Mouse (Mus musculus): ENCODE data around the gene Ppp4r2. TPM values are rescaled to one million over a fixed set of nuclear protein-coding genes. Genes with fewer than 3 reads are reported as not detected.
A peak's percentile ranks its signal among the peaks of the same experiment; 100 is the strongest.

Ppp4r2 gene
- 17.5 and 18.8 TPM in 2 replicates for polyA plus RNA-seq (2015; fragmentation: Nextera tagmentation; extraction: Ambion mirVana)

DNA sequence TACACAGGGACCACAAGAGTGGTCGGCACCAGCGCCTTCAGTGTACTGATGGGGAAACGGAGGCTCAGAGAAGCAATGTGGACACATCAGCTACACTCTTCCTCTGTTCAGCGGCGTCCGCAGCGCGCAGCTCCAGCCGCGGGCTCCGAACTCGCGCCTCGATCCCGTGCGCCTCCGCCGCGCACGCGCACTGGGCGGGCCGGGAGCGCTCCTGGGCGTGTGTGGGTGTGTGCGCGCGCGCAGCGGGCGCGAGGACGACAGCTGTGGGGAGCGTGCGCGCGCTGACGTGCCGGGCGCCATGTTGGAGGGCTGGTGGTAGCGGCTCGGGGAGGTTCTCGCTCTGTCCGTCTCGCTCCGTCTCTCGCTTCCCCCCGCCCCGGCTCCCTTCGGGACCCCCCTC, at the start of gene Ppp4r2:
Ppp4r2 (plus strand) TSS at position 268 of the 400 bp plus-strand sequence.
- ATAC-seq (replicated peaks), result peak; percentile 95
- Histone ChIP-seq H3K4me3 (peak within 1 kb of the TSS; percentile 86), H3K4me2 (peak within 1 kb of the TSS; percentile 50), H3K27me3 (replicated peaks) (no peaks in the 10 kb centered on the region), H3K36me3 (replicated peaks) (peaks cover 7% of the 10 kb centered on the region; the same call in 1 of the 2 replicates), H3K4me1 (peaks cover 35% of the 10 kb centered on the region), H3K27ac (peak within 1 kb of the TSS; percentile 90), H3K9me3 (no peaks in the 10 kb centered on the region), H3K9ac (peak within 1 kb of the TSS; percentile 72)
- WGBS, result under 1% methylated on average over 42 of the region's 50 CpGs

DNA sequence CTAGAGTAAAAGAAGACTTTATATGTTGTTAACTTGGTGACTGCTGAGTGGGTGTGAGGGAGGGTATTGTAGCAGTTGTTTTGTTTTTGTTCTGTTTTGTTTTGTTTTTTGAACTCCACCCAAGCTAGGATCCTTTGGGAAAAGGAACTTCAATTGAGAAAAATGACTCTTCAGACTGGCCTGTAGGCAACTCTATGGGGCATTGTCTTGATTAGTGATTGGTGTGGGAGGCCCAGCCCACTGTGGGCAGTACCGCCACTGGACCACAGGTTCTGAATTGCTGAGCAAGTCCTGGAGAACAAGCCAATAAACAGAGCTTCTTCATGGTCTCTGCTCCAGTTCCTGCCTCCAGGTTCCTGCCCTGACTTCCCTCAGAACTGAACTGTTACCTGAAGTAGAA, 45.7 kb upstream of the Ppp4r2 start:
- Histone ChIP-seq H3K27ac (no peak overlapping the region), H3K27me3 (replicated peaks) (no peaks in the 10 kb centered on the region), H3K4me1 (no peaks in the 10 kb centered on the region), H3K4me2 (no peak overlapping the region), H3K4me3 (no peak overlapping the region), H3K36me3 (replicated peaks) (no peaks in the 10 kb centered on the region), H3K9ac (no peak overlapping the region), H3K9me3 (no peaks in the 10 kb centered on the region)
- WGBS, result 91% methylated on average over 1 of the region's 1 CpGs
- no peak for ATAC-seq (replicated peaks)

DNA sequence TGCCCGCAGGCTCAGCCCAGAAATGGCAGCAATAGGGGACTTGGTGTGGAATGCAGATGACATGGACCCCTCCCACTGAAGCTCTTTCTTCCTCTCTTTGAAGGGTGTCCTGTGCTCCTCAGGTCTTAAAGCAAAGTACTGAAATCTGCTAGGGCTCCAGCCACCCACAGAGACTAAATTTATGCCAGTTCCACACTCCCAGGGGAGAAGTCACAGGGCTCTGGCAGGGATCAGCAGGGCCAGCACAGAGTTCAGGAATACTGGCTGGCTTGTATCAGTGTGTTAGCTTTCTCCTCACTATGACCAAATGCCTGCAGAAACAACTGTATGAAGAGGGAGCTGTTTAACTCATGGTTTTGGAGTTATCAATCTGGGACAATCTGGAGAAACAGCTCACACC, 44.3 kb upstream of the Ppp4r2 start:
- Histone ChIP-seq H3K36me3 (replicated peaks) (no peaks in the 10 kb centered on the region), H3K9me3 (no peaks in the 10 kb centered on the region), H3K4me1 (no peaks in the 10 kb centered on the region), H3K4me2 (no peak overlapping the region), H3K9ac (no peak overlapping the region), H3K4me3 (no peak overlapping the region), H3K27me3 (replicated peaks) (no peaks in the 10 kb centered on the region), H3K27ac (no peak overlapping the region)
- ATAC-seq (replicated peaks), result no peak
- 97% methylated on average over 1 of the region's 1 CpGs for WGBS

DNA sequence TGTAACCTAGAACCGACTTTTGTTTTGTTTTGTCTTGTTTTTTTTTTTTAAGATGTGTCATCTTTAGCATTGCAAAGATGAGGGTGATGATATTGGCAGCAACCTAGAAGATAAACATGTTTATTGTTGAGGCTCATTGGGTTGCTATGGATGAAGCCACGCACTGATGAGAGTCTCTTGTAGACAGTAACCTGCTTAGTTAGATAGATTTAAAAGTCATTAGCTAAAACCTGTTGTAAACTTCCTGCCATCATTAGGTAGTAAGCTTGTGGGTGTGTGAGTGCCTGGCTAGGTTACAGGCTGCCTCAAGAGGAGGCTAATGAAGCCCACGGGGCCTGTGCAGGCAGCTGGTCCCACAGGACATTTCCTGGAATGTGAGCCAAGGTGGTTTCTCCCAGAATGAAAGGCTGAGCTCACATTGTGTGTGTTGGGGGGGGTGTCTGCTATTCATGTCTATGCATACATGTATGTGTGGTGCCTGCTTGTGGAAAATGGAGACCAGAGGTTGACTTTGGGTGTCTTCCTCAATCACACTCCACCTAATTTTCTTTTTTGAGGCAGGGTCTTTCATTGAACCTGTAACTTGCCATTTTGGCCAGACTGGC, 41.3 kb upstream of the Ppp4r2 start:
- no peaks in the 10 kb centered on the region for H3K4me1 ChIP-seq
- no peak for ATAC-seq (replicated peaks)

DNA sequence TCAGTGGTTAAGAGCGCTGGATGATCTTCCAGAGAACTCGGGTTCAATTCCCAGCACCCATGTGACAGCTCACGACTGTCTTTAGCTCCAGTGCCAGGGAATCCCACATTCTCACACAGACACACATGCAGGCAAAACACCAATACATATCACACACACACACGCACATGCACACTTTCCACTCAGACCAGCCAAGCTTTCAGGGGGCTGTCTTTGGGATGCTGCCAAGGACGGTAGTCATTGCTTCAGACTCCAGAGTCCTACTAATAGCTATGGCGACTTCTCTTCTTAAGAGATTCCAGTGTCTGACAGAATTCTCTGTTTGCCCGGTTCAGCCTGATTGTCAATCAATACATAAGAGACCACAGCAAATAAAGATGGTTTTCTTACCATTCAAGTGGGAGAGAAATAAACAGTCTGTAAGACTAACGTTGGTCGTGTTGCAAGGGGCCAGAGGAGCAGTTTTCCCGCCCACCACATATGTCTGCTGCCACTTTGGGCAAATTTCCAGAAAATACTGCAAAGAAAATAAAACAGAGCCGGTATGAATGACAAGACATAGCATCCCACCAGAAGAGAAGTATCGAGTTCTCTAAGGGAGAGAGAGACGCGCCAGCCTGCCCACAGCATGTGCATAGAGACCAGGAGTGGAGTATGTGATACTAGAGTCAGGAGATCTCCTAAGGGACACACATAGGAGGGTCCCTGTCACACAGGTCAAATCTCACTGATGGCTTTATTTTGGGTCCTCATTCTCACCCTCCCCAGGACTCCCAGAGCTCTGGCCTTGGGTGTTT, 40.3 kb upstream of the Ppp4r2 start:
- H3K4me3 ChIP-seq, result no peak overlapping the region
- H3K9ac ChIP-seq, result no peak overlapping the region
- H3K36me3 ChIP-seq (replicated peaks), result no peaks in the 10 kb centered on the region
- WGBS, result 74% methylated on average over 14 of the region's 14 CpGs
- no peaks in the 10 kb centered on the region for H3K4me1 ChIP-seq
- no peak overlapping the region for H3K4me2 ChIP-seq
- no peaks in the 10 kb centered on the region for H3K9me3 ChIP-seq
- H3K27me3 ChIP-seq (replicated peaks), result no peaks in the 10 kb centered on the region
- H3K27ac ChIP-seq, result no peak overlapping the region
- no peak for ATAC-seq (replicated peaks)

More for the DNA sequence above, 41.3 kb upstream of the Ppp4r2 start:
- Histone ChIP-seq H3K9ac (no peak overlapping the region), H3K27ac (no peak overlapping the region), H3K36me3 (replicated peaks) (no peaks in the 10 kb centered on the region), H3K27me3 (replicated peaks) (no peaks in the 10 kb centered on the region), H3K4me3 (no peak overlapping the region), H3K4me2 (no peak overlapping the region), H3K9me3 (no peaks in the 10 kb centered on the region)
- WGBS, result 83% methylated on average over 3 of the region's 3 CpGs

DNA sequence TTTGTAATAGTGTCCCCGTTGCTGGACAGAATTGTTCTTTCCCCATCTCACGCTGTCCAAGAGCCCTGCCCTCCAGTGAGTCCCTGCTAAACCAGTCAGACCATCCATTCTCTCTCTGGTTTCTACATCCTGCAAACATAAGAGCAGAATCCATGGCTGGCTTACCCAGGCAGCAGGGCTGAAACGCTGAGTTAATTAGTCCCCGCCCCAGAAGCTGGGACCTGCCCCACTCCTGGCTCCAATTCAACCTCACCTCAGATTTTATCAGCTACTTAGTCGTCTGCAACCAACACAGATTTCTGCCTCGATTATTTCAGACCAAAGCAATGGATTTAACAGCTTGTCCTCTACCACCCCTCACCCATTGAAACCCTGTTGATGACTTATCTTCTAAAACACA, 37.6 kb upstream of the Ppp4r2 start:
- no peak overlapping the region for H3K4me3 ChIP-seq
- 63% methylated on average over 6 of the region's 6 CpGs for WGBS
- H3K27me3 ChIP-seq (replicated peaks), result no peaks in the 10 kb centered on the region
- no peak for ATAC-seq (replicated peaks)
- H3K4me2 ChIP-seq, result no peak overlapping the region
- no peaks in the 10 kb centered on the region for H3K36me3 ChIP-seq (replicated peaks)
- no peak overlapping the region for H3K27ac ChIP-seq
- H3K4me1 ChIP-seq, result no peaks in the 10 kb centered on the region
- no peaks in the 10 kb centered on the region for H3K9me3 ChIP-seq
- no peak overlapping the region for H3K9ac ChIP-seq

DNA sequence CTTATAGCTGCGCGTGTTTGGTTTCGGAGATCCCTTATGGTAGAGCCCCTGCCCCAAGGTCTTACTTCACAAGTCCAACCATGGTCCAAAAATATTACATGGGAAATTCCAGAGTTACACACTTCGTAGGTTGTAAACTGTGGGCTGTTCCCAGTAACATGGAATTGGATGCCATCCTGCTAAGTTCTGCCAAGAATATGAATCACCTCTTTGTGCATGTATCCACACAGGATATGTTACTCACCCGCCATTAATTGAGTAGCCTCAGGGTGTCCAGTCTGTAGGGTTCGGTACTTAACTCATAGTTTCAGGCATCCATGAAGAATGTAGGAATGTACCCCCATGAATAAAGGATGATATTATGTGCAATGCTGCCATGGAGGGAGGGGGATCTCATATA, 34.1 kb upstream of the Ppp4r2 start:
- H3K4me2 ChIP-seq, result no peak overlapping the region
- WGBS, result 91% methylated on average over 6 of the region's 6 CpGs

DNA sequence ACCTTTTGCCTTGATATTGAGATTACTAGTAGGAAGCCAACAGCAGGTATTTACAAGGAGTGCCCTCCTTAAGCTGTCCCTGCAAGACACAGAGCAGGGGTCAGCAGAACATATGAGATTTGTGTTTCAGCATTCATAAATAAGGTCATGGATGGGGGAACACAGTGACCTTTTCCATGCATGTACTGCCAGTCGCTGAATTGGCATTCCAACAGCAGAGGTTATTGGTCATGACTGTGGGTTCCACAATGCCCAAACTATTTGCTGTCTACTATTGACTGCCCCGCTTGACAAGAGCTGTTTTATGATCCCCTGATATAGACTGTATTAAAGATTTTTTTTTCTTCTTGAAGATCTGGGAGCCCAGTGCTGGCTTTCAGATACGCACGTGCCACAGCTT, 33.7 kb upstream of the Ppp4r2 start:
- 91% methylated on average over 4 of the region's 4 CpGs for WGBS
- H3K4me2 ChIP-seq, result no peak overlapping the region
- no peak overlapping the region for H3K4me3 ChIP-seq
- no peak overlapping the region for H3K27ac ChIP-seq
- no peaks in the 10 kb centered on the region for H3K27me3 ChIP-seq (replicated peaks)
- H3K9ac ChIP-seq, result no peak overlapping the region
- H3K4me1 ChIP-seq, result no peaks in the 10 kb centered on the region
- no peaks in the 10 kb centered on the region for H3K36me3 ChIP-seq (replicated peaks)
- ATAC-seq (replicated peaks), result no peak
- H3K9me3 ChIP-seq, result no peaks in the 10 kb centered on the region

More for the DNA sequence above, 34.1 kb upstream of the Ppp4r2 start:
- ATAC-seq (replicated peaks), result no peak
- no peak overlapping the region for H3K27ac ChIP-seq
- H3K4me3 ChIP-seq, result no peak overlapping the region
- no peaks in the 10 kb centered on the region for H3K36me3 ChIP-seq (replicated peaks)
- no peaks in the 10 kb centered on the region for H3K27me3 ChIP-seq (replicated peaks)
- H3K9me3 ChIP-seq, result no peaks in the 10 kb centered on the region
- no peak overlapping the region for H3K9ac ChIP-seq
- H3K4me1 ChIP-seq, result no peaks in the 10 kb centered on the region

DNA sequence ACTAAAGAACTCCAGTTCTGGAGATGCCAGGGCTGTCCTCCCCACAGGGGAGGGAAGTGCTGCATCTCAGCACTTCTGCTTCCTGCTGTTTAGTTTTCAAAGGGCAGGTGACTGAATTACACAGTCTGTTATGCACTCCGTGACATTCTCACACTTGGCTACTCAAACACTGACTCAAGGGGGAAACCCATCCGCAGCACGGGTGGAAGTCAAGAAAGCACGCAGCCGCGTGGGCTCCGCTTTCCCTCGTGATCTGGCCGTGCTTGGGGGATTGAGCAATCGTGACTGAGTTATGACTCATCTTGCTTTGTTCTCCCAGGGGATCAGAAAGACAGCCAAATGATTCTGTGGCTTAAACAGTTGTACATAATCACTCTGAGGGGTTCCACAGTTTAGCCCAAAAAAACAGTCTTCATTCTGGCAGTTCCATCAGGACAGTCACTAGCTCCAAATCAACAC, 32.9 kb upstream of the Ppp4r2 start:
- Histone ChIP-seq H3K36me3 (replicated peaks) (no peaks in the 10 kb centered on the region), H3K4me1 (no peaks in the 10 kb centered on the region), H3K4me2 (no peak overlapping the region), H3K9ac (no peak overlapping the region), H3K4me3 (no peak overlapping the region), H3K27ac (no peak overlapping the region), H3K27me3 (replicated peaks) (no peaks in the 10 kb centered on the region), H3K9me3 (no peaks in the 10 kb centered on the region)
- 74% methylated on average over 10 of the region's 10 CpGs for WGBS
- ATAC-seq (replicated peaks), result no peak

DNA sequence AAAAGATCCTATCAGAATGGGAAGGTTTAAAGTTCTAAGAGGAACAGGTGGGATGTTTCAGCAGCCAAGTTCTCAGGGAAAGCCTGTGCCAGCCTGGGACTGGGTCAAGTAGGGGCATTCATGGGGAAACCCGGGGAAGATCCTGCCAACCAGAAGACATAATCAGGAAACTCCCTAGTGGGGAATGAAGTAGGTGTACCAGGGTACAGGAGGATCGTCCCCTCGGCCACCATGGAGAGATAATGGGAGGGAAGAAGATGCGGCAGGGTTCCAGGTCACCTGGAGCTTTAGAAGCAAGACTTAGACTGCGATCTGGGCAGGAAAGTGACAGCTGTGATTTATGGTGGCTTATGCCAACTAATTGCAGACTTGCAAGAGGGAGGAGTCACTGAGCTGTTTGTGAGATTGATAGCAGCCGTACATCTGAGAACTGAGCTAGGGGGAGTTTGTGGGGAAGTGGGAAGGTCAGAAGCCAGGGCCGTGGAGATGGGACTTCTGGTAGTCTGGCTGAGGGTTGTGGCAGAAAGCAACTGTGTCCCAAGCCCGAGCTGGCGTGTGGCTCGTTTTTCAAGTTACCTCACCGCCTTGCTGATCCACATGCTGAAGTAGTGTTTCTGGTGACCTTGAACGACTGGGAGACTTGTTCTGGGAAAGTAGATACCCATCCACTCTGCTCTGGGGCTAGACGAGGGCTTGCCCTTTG, 30.9 kb upstream of the Ppp4r2 start:
- no peak overlapping the region for H3K4me2 ChIP-seq
- H3K4me3 ChIP-seq, result no peak overlapping the region
- no peaks in the 10 kb centered on the region for H3K36me3 ChIP-seq (replicated peaks)
- no peaks in the 10 kb centered on the region for H3K27me3 ChIP-seq (replicated peaks)
- no peak overlapping the region for H3K27ac ChIP-seq
- H3K9ac ChIP-seq, result no peak overlapping the region
- H3K4me1 ChIP-seq, result no peaks in the 10 kb centered on the region
- WGBS, result 84% methylated on average over 13 of the region's 13 CpGs
- H3K9me3 ChIP-seq, result no peaks in the 10 kb centered on the region
- no peak for ATAC-seq (replicated peaks)

DNA sequence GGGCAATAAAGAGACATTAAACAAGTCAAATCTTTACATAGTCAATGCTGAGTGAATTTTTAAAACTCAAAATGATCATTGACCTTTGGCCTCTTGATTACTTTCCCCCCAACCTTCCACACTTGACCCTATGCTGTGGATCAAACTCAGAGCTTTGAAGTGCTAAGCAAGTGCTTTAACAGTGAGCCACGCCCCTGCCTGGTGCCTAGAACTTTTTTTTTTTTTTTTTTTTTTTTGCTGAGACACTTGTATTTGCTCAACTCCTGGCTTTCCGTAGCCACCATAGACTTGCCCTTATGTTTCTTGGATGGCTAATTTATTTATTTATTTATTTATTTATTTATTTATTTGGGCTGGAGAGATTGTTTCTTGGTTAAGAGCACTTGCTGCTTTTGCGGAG, 30.2 kb upstream of the Ppp4r2 start:
- Histone ChIP-seq H3K27me3 (replicated peaks) (no peaks in the 10 kb centered on the region), H3K27ac (no peak overlapping the region), H3K4me3 (no peak overlapping the region), H3K4me2 (no peak overlapping the region), H3K9ac (no peak overlapping the region), H3K4me1 (no peaks in the 10 kb centered on the region), H3K36me3 (replicated peaks) (no peaks in the 10 kb centered on the region), H3K9me3 (no peaks in the 10 kb centered on the region)
- 93% methylated on average over 3 of the region's 3 CpGs for WGBS
- ATAC-seq (replicated peaks), result no peak

DNA sequence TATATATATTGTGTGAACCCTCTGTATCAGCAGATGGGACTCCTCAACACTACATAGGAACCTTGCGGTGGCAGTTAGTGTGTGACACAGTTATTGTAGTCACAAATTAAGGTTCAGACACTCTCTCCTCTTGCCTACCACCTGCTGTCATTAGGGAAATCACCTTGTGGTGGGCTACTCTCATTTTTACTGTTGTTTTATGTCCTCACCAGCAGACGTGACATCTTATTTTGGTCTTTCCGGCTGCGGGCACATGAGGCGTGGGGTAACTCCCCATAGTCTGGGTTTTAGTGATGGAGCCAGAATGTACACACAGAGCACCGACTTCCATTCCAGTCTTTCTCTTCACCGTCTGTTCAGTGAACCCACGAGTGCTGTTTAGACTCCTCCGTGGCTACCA, 26.2 kb upstream of the Ppp4r2 start:
- WGBS, result 92% methylated on average over 9 of the region's 9 CpGs
- Histone ChIP-seq H3K27me3 (replicated peaks) (no peaks in the 10 kb centered on the region), H3K9ac (no peak overlapping the region), H3K27ac (no peak overlapping the region), H3K4me3 (no peak overlapping the region), H3K36me3 (replicated peaks) (no peaks in the 10 kb centered on the region), H3K4me2 (no peak overlapping the region), H3K9me3 (no peaks in the 10 kb centered on the region), H3K4me1 (no peaks in the 10 kb centered on the region)
- no peak for ATAC-seq (replicated peaks)
